Mouse (Mus musculus): ENCODE data around the gene Tmem60.
A peak's percentile ranks its signal among the peaks of the same experiment; 100 is the strongest.

Tmem60 gene

DNA sequence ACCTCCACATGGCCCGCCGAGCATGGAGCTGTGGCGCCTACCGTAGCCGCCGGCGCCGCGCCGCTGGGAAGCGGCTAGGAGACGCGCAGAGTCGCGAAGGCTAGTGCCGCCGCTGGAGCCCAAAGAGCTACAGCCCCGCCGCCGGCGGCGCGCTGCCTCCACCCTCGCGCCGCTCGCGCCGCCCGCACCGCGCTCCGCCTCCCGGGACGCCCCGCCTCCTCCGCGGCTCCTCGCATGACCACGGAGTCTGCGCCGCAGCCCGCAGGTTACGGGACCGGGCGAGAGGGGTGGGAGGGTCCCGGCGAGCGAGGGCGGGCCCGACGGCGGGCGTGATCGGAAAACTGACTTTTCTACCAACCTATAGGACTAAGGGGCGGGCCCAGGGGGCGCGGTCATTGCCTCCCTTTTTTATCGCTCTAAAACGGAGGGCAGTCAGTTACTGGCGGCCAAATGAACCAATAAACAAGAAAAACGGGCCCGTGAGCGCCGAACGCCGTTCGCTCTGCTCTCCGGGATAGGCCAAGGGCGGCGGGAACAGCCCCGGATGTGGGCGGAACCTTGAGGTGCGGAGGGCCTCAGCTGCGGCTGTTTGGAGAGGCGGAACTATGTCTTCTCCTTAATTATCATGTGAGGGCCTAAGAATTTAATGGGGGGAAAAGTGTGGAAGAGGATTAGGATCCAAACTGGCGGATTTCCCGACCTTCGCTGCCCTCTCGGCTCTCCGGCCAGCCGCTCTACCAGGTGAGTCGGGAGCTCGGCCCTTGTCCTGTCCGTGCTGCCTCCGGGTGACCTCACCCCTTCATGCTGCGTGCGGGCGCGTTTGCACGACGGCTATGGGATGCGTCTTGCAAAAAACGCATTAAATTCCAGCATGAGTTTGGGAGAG is at the start of gene Tmem60, which contains the start of gene Phtf2:
Gene Tmem60 (plus strand): TSS at position 277 of the 886 bp plus-strand sequence.
Gene Phtf2 (minus strand): TSS at position 210 of the 886 bp plus-strand sequence.
- DNase-seq (ENCODE audit: low spot score): peak; percentile 98

DNA sequence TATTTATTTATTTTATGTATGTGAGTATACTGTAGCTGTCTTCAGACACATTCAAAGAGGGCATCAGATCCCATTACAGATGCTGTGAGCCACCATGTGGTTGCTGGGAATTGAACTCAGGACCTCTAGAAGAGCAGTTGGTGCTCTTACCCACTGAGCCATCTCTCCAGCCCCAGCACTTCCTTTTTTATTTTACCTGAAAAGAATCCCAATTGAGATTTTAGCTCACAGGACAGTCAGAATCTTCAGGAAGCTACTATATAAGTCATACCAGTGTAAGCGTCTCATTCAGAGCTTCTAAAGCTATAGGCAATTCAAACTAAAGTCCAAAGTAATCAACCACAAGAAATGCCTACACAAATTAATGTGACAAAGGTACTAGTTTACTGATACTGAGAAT is 47.6 kb upstream of the Tmem60 start:
- DNase-seq (ENCODE audit: low spot score): no peak

DNA sequence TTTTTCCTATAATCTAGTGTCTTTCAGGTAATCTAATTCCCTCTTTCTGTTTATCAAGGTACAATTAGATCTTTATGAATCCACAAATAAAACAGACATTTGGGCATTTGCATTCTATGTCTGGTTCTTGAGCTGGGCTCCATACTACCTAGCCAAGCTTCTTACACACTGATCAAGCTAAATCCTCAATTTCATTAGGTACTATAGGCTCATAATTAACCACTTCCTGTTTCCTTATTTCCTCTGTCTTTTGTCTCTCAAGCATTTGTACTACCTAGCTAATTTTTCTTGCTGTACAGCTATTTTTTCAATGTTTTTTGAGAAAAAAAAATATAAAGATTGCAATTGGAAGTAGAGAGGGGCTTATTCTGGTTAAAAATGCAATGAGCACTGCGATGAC is 44.9 kb upstream of the Tmem60 start:
- DNase-seq (ENCODE audit: low spot score): no peak

DNA sequence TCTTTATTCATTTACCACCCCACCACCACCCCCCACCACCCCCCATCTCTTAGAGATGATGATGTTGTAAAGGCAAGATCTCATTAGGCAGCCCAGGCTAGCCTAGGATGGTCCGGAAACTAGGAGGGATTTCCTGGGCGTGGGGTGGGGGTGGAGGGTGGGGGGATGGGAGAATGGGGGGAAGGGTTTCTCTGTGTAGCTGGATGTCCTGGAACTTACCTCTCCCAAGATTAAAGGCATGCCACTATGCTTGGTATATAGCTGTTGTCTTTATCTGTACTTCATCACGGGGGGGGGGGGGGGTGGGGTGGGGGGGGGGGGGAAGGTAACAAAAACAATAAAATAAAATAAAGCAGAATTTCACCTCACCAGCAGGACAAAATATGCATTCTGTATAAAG is 38.6 kb upstream of the Tmem60 start:
- DNase-seq (ENCODE audit: low spot score): no peak

DNA sequence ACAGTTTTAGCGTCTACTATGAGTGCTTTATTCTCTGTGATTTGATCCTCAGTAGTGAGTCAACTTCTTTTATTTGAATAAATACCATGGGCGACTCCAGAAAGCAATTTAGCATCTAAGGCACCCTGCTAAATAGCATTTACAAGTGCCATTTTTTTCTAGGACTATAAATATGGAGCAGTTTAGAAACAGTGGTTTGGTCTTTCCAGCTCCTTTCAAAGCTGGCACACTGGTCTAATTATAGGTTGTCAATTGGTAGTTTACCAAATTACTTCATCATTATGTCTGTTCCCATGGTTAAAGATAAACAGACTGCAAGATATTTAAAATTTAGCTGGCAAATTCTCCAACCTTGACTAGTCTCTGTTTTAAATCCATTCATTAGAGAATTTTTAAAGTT is 38.2 kb upstream of the Tmem60 start:
- DNase-seq (ENCODE audit: low spot score): no peak

DNA sequence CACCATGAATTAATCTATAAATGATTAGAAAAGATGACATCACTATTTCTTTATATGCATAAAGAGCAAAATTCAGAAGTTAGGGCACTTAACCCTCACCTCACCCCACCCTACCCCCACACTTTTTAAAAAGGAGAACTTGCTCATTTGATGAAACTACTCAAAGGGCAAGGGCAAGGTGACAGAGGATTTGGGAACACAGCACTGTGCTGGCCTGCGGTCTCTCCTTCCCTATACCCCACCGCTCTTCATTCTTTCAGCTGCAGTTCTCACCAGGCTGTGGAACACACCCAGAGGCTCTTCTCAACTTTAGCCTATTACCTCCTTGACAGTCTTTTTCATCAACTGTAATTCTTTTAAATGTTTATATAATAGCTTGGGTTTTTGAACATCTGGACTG is 35.0 kb upstream of the Tmem60 start:
- DNase-seq (ENCODE audit: low spot score): no peak

DNA sequence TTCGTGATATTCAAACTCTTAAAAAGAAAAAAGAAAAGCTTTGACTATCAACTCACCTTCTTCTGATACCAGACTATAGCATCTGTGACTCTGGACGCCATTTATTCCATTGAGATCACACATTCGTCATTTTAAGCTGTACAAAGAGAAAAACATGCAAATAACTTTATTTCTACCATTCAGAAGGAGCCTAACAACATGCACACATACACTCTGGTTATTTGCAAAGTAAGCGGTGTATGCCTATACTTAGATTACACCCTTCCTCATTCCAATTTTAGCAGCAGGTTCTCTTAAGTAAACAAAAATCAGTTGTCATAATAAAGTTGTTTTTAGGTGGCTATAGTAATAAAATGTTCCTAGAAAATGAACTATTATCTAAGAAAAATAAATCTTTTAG is 26.9 kb upstream of the Tmem60 start:
- no peak for DNase-seq (ENCODE audit: low spot score)

DNA sequence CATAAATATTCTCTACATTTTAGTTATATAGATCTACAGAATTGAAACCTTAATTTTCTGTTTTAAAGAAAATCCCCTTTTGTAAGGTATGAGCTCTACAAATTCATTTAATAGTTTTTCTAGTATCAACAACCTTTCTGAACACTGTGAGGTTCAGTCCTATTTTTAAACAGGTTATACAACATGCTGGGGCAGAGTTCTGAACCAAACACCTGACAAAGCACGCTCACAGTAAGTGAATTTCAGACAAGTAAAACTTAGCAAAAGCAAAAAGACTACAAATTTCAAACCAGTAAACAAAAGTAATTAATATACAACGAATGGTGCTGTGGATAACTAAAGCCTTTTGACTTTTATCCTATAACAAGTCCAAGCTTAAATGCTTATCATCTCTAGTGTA is 23.6 kb upstream of the Tmem60 start:
- no peak for DNase-seq (ENCODE audit: low spot score)

DNA sequence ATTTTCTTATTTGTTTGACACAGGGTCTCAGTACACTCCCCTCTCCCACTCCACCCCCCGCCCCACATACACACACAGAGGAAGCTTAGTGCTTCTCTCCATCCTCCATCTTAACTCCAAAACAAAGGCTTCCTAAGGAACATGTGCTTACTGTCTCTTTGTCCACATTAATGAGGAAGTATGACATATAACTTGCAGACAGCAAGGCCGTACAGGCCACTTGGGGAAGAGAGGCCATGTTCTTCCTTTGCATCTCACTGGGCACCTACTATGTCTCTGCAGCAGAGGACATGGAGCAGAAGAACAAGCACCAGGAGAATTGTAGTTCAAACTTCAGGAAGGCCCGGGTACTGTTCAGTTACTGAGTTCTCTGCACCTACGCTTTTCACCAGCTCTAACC is 21.4 kb upstream of the Tmem60 start:
- DNase-seq (ENCODE audit: low spot score): no peak

DNA sequence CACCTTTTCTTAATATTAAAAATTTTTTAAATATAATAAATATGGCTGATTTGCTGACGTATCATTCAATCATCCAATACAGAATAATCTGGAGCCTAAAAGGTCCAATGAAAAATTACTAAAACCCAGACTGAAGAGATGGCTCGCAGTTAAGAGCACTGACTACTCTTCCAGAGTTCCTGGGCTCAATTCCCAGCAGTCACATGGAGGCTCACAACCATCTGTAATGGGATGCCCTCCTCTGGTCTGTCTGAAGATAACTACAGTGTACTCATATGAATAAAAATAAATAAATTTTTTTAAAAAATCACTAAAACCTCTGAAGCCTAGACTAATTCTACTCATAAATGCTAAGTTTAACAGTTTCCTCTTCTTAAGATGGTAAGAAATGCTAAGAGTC is 20.1 kb upstream of the Tmem60 start:
- DNase-seq (ENCODE audit: low spot score): no peak

DNA sequence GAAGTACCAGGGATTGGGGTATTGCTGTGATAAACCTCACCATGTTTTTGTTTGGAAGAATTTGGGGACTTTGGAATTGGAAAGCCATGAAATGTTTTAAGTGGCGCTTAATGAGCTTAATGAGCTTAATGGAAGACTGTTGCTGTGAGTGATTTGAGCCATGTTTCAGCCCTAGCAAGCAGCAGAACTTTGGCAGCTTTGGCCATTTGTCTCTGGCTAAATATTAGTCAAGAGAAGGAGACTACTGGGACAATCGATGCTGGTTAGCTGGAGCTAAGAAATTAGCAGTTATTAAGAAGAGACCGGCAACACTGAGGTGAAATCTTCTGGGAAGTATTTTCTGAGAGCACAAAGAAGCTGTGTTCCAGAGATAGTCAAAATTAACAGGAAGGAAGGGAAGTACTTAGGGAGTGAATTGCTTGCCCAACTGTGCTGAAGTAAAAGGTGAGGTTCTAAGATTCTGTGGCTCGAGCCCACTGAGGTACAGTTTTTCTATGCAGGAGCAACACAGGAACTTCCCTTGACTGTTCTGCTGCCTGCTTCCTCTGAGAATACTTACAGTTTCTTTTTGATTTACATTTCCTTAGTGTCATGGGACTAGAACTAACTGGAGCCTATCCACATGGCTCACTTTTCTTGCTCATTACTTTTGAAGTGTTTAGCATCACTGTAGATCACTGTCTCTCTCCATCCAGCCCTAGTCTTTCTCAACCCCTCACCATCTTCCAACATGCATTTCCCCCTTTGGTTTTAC is 17.6 kb upstream of the Tmem60 start:
- DNase-seq (ENCODE audit: low spot score): no peak

DNA sequence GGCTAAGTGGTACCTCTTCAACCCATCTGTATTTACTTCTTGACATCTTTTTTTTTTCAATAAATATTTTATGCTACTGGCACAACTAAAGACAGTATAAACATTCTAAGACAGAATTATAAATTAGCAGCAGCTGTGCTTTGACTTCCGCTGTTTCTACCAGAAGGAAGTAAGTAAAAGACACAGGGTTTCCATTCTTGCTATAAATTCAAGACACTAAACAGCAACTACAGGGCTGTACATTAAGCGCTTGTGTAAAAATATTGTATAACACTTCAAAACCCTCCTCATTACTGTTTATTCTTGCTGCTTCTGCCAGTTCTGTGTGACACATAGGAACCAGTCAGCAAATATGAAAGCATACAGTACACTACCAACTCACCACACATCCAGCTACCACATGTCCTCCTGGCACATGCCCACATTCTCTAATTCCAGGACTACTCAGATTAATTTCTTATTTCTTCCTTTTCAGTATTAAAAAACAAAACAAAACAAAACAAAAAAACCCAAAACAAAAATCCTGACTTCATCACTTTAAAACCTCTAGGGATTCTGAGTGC is 16.7 kb upstream of the Tmem60 start:
- no peak for DNase-seq (ENCODE audit: low spot score)

DNA sequence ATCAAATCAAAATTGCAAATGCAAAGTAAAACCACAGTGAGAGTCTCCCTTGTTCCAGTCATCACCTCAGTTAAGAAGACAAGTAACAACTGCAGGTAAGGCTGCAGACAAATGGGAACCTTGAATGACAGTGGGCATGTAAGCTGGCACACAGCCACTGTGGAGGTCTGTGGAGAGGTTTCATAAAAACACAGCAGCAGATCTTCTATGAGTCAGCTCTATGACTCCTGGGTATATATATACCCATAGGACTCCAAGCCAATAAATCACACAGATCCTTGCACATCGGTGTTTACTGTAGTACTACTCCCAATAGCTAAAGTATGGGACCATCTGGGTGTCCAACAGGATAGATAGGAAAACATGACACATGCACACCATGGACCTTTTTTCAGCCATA is 8.8 kb upstream of the Tmem60 start:
- no peak for DNase-seq (ENCODE audit: low spot score)

DNA sequence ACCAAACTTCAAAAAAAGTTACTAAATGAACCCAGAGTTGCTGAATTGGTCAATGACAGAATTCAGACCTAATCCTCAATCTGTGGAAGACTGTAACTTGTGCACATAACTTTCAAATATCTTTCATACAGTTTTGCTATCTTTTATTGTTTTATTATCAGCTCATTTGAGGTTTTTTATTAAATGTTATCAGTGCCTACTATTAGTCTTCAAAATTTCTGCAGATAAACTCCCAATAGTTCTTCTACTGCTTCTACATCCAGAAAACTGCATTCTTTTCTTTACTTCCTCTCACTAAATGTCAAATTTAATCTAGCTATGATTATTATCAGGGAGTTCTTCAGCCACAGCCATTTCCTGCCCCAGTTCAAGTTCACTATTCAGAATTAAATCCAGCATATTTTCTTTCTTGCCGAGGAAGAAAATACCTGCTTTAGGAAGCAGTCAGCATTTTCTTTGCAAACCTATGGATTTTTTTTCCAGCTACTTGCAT is 5.0 kb upstream of the Tmem60 start:
- no peak for DNase-seq (ENCODE audit: low spot score)

DNA sequence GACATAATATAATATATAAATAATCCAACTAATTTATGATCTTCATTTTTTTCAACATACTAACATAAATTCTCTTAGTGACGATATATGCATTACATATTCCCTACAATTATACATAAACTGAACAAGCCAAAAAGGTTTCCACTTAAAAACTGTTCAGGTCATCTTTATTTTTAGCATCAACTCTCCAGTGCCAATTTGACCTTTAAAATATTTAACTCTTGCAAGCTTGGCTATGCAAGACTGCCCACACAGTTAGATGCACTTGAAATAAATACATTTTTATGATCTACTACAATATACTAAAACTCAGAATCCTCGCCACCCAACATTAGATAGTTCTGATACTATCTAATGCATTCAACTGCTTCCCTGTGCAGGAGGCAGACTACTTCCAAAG is 1.6 kb upstream of the Tmem60 start:
- no peak for DNase-seq (ENCODE audit: low spot score)

DNA sequence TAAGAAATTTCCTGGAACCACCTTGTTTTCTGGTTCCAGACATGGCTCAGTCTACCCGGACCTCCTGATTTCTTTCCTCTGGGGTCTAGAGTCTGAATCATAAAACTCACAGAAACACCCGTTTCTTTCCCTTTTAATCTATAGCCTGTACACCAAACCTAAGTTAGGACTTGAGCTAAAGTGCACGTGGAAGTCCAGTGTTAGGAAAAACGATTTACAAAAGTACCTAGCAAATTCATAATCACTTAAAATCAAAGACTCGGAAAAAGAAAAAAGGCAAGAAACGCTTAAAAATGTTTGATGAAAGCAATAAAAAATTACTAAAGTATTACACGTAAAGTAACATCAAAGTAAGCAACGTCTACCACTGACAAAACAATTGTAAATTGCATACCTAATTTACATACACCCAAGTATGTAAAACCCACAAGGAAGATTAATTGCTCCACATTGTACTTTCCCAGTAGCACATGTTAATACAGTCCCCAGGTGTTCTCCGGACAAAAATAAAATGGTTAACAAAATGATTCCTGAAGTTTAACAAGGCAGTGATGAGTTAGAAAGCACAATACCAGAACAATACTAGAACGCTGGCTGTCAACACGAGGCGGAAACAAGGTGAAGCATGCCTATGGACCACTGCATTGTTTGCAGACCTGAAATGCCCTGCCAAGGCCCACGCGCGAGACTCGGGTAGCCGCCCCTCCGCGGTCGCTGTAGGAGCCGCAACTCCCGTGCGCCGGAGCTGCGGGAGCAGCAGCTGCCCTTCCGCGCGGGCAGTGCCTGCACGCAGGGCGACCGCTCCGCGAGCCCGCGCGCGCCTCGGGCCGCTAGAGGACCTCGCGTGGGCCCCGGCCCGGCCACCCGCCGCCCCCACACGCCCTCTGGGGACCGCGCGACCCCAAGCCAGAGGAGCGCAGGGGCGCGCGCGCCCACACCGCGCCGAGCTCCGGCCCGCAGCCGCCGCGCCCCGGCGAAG is 905 bp upstream of the Tmem60 start:
- DNase-seq (ENCODE audit: low spot score): peak; percentile 25

DNA sequence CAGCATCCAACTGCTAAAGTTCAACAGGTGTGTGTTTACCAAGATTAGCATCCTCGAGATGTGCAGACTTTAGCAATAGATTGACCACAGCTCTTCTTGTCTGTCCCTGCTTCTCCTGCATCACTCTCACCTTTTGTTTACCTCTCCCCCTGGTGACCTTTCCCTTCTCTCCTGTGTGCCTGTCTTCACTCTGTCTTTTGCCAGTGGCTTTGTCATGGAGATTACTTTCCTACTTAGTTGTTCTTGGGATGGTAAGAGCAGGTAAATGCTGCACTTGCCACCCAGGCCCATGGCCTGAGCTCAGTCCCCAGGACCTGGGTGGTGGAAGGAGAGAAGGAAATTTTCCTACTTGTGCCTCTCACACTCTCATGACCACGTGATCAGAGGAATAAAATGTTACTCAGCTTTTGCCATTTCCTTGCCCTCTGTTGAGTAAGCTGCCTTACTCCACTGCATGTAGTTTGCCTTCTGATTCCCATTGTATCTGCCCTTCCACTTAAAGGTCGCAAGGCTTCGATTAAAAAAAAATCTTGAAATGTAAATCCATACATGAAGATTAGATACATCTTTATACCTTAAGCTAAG is 2.1 kb downstream of the Tmem60 start:
- no peak for DNase-seq (ENCODE audit: low spot score)

DNA sequence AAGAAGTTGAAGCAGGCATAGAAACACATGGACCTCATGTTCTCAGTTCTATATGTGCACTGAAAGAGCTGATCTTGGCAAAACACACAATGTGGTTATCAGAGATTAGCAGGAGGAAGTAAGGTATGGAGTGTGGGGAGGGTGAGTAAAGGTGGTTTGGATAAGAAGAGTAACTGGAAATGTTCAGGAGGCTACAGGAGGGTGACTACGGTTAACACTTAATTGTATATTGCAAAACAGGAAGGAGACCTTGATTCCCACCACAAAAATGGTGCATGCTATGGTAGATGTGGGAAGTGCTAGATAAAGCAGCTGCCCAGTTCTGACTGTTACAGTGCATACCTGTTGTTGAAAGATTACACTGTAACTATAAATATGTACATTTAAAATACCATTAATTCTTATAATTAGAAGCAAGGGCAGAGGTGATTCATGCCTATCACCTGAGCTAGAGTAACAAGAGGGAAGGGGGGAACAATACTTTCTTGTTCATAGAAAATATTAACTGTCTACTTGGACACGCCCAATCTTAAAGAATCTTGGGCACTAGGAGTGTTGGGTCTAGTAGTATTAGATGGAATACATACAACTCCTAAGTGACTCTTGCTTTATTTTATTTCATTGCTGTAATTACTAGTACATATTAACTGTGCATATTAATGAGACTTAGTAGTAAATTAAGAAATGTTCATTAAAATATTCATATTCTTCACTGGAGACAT is 15.6 kb downstream of the Tmem60 start:
- DNase-seq (ENCODE audit: low spot score): no peak

DNA sequence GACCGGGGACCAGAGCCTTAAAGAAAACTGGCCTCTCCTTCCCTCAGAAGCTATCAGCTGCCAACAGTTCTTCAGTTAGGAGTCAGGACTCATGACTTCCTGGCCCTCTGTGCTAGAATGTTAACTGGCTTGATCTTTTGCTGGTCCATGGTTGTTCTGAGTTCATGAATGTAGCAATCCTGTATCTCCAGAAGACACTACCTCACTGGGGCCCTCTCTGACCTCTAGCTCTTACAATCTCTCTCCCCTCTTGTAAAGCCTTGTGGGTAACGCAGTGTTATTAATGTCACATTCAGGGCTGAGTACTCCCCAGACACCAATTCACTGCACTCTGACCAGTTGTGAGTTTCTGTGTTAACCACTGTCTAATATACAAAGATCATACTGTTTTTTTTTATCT is 22.7 kb downstream of the Tmem60 start:
- DNase-seq (ENCODE audit: low spot score): no peak

DNA sequence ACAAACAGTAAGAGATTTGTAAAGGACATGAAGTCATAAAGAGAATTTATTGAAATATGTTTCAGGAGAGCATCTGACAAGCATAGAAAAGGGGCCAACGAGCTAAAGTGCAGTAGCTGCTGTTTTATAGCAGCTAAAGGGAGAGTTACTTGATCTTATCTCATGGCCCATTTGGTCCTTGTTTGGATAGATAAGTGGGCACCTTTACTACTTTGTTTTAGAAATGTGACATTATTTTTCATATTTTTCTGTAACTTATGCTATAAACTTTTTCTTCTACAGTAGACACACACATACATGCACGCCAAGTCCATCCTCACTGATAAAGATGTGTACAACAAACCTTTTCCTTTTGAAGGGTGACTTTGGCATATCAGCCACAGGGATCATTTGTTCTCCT is 23.4 kb downstream of the Tmem60 start:
- DNase-seq (ENCODE audit: low spot score): no peak

DNA sequence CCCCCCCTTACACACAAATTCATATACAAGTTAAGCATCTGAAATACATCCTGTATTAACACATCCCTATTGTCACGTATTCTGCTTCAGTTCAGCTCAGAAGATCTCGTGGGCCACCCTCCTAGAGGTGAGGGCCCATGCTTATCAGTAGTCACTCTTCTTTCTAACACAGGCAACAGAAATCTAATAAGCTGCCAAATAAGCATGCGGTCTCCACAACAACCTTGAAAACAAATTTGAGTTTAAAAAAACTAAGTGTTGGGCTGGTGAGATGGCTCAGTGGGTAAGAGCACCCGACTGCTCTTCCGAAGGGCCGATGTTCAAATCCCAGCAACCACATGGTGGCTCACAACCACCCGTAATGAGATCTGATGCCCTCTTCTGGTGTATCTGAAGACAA is 24.2 kb downstream of the Tmem60 start:
- no peak for DNase-seq (ENCODE audit: low spot score)

Data from left cerebral cortex, adult 11 months (tissue).